Mouse (Mus musculus): ENCODE data around the gene Ddx39b.
"Not testable (repeated sequence)": the region's sequence is repeated elsewhere in the genome, so short reads cannot be mapped to it uniquely, and the experiment has no call there.

Ddx39b gene

GRCm38 (mm10) chr17:35220156-35220952, 21.2 kb upstream of the Ddx39b start, which contains the start of gene Gm16181:
Gene Gm16181 (plus strand): TSS chr17:35220834.
- no peak for DNase-seq

- DNase-seq, result no peak
Measured at GRCm38 (mm10) chr17:35222299-35222698, 19.2 kb upstream of the Ddx39b start.

GRCm38 (mm10) chr17:35224641-35225040, 16.9 kb upstream of the Ddx39b start:
- DNase-seq, result no peak

GRCm38 (mm10) chr17:35225456-35225855, 16.1 kb upstream of the Ddx39b start:
- no peak for DNase-seq

GRCm38 (mm10) chr17:35226561-35227046, 14.9 kb upstream of the Ddx39b start:
- no peak for DNase-seq

- no peak for DNase-seq
Measured at GRCm38 (mm10) chr17:35231022-35231421, 10.5 kb upstream of the Ddx39b start.

- peak; percentile 76 for DNase-seq
Measured at GRCm38 (mm10) chr17:35232043-35232442, 9.5 kb upstream of the Ddx39b start.

GRCm38 (mm10) chr17:35232659-35233058, 8.9 kb upstream of the Ddx39b start:
- DNase-seq, result no peak

- no peak for DNase-seq
Measured at GRCm38 (mm10) chr17:35233114-35233980, 8.2 kb upstream of the Ddx39b start, which contains the start of gene Atp6v1g2. Gene Atp6v1g2 (plus strand): TSS chr17:35233660.

- not testable (repeated sequence) for DNase-seq
Measured at GRCm38 (mm10) chr17:35234090-35234489, 7.5 kb upstream of the Ddx39b start.

- DNase-seq, result no peak
Measured at GRCm38 (mm10) chr17:35234903-35235302, 6.6 kb upstream of the Ddx39b start.

- peak; percentile 95 for DNase-seq
Measured at GRCm38 (mm10) chr17:35235614-35236389, 5.7 kb upstream of the Ddx39b start, which contains the start of gene Nfkbil1. Gene Nfkbil1 (minus strand): TSS chr17:35235792.

GRCm38 (mm10) chr17:35236390-35236746, 5.2 kb upstream of the Ddx39b start:
- peak; percentile 98 for DNase-seq

GRCm38 (mm10) chr17:35236996-35237395, 4.5 kb upstream of the Ddx39b start:
- no peak for DNase-seq

GRCm38 (mm10) chr17:35237504-35237903, 4.0 kb upstream of the Ddx39b start:
- DNase-seq, result no peak

GRCm38 (mm10) chr17:35239700-35240099, 1.8 kb upstream of the Ddx39b start:
- no peak for DNase-seq

GRCm38 (mm10) chr17:35240384-35241304, 902 bp upstream of the Ddx39b start:
- DNase-seq, result no peak

GRCm38 (mm10) chr17:35242015-35242941, 732 bp downstream of the Ddx39b start:
- DNase-seq, result no peak

- DNase-seq, result peak; percentile 60
Measured at GRCm38 (mm10) chr17:35243086-35243485, 1.5 kb downstream of the Ddx39b start.

- DNase-seq, result no peak
Measured at GRCm38 (mm10) chr17:35244999-35245398, 3.5 kb downstream of the Ddx39b start.

Data from right cerebral cortex, adult 18-20 months (tissue).